Mouse (Mus musculus) activated CD4-positive, CD25-positive, alpha-beta regulatory T cell, adult 4 months (primary cell): Measurements from ENCODE around the gene Chp1. TPM values are rescaled to one million over a fixed set of nuclear protein-coding genes. Genes with fewer than 3 reads are reported as not detected.
"Not testable (repeated sequence)": the region's sequence is repeated elsewhere in the genome, so short reads cannot be mapped to it uniquely, and the experiment has no call there.

Experiments used
- ATAC-seq: one replicate; pipeline ENCODE4 v1.8.0; 2017
- polyA plus RNA-seq, 2 experiments: library from polyadenylated mRNA; unstranded; fragments of 100-300 nt; shearing (Covaris generic); gene quantifications; one replicate each; pipeline ENCODE4 v1.2.1; 2017

The Chp1 gene
- polyA plus RNA-seq: 10 to 100 TPM; 84.5 to 98.6 TPM

DNA sequence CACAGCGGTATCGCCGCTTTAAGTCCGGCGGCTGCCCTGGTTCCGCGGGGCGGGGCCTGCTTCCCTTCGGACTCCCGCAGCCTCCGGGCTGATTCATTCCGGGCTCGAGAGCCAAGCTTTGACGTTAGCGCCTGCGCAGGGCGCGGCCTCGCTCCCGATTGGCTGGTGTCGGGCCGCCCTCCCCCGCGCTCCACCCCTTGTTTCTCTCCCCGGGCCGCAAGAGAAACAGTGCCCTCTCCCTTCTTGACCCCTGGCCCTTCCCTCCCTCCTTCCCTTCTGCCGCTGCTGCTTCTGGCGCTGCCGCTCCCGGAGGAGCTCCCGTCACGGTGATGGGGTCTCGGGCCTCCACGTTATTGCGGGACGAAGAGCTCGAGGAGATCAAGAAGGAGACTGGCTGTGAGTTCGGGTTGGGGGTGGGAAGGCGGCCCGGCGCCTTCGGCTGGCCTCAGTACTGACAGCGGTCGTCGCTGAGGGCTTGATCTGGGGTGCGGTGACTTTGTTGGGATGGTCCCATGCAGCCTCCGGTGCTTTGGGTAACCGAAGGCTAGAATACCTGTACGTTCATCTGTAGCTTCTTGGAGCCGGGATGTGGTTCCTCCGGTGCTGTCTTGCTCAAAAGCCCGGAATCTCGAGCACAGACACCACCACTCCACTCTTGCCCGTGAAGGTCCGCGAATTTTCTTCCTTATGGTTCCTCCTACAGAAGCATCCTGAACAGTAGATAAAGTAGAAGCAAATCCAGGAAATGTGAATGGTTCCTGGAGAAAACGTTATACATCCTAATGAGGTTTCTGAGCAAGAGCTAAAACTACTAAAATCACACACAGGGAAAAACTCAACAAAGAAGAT lies at the start of gene Chp1, which contains the start of gene Exd1:
Gene Chp1 (plus strand): TSS at position 176 of the 849 bp plus-strand sequence.
Gene Exd1 (minus strand): TSS at position 106 of the 849 bp plus-strand sequence.
- ATAC-seq: peak; percentile 88

DNA sequence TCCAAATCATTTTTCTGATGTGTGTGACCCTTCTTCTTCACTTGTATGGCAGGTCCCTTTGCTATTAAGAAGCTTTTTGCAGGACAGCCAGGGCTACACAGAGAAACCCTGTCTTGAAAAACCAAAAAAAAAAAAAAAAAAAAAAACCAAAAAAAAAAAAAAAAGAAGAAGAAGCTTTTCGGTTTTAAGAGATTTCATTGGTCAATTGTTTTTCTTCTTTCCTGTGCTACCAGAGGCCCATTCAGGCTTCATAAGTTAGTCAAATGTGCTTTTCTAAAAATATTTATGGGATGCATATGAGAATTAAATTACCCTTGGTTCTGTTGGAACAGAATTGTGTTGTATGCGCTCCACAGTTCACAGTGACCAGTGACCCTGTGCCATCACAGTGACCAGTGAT lies 48.6 kb upstream of the Chp1 start:
- no peak for ATAC-seq

DNA sequence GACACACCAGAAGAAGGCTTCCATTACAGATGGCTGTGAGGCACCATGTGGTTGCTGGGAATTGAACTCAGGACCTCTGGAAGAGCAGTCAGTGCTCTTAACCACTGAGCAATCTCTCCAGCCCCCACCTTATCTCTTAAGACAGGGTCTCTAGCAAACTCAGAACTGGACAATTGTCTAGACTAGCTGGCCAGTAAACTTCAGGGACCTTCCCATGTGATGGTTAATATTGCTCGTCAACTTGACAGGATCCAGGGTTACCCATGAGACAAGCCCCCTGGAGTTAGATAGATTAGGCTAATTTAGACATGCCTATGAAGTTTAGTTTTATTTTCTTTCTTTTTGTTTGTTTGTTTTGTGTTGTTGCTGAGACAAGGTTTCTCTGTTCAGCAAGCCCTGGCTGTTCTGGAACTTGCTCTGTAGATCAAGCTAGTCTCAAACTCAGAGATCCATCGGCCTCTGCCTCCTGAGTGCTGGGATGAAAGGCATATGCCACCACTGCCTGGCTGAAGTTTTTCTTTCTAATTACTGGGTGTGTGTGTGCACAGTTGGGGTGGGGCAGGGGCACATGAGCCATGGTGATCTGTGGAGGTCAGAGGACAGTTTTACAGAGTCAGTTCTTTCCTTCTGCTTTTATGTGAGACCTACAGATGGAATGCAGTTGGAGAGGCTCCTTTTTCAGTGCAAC lies 46.4 kb upstream of the Chp1 start:
- ATAC-seq: no peak

DNA sequence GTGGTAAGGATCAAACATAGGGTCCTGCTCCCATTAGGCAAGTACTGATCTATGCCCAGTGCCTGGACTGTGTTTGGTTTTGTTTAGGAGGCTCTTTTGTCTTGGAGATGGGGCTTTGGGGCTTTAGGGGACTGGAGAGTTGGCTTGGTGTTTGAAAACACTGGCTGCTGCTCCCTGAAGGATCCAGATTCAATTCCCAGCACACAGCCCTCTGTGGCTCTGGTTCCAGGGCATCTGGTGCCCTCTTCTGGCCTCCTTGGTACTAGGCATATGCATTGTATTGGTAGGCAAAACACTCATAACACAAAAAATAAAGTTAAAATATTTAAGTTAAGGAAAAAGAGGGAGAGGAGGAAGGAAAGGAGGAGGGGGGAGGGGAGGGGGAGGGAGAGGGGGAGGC lies 40.4 kb upstream of the Chp1 start:
- no peak for ATAC-seq

DNA sequence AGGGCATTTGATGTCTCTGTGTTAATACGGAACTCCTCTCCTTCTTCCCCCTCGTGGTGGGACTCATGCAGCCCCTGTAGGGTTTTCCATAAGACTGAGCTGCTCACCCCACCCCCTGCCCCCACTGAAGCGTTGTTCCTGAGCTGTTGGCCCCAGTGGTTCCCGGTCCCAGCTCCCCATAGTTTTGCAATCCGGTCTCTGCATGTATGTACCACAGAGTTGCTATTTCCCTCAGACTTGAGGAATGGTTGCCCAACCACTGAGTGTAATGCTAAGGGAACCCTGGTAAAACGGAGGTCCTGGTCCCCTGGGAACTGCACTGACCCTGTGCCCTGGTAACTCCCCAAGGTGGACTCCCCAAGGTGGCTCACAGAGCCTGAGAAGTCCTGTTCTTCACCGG lies 39.0 kb upstream of the Chp1 start:
- not testable (repeated sequence) for ATAC-seq

DNA sequence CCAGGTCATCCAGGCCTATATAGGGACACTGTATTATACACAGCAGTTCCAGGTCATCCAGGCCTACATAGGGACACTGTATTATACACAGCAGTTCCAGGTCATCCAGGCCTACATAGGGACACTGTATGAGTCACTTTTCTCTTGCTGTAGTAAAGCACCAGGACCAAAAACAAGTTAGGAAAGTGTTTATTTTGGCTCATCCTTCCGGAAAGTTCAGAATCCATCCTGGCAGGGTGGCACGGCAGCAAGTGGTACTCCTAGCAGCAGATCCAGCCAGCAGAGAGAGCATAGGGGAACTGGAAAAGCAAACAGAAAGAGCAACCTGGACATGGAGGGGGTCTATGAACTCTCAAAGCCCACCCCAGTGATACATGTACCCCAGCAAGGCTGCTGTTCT lies 36.6 kb upstream of the Chp1 start:
- no peak for ATAC-seq

DNA sequence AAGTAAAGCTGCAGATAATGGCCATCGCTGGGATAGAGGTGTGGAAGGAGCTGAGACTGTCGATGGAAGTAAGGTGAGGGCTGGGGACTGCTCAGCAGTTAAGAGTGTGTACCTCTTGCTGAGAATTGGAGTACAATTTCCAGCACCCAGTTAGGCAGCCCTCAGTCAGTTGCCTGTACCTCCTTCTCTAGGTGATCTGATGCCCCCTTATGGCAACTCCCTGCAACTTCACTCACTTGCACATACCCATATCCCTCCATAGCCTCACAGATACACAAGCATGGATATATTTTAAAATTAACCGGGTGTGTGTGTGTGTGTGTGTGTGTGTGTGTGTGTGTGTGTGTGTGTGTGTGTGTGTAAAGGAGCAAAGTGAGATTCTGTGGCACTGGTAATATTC lies 35.2 kb upstream of the Chp1 start:
- no peak for ATAC-seq

DNA sequence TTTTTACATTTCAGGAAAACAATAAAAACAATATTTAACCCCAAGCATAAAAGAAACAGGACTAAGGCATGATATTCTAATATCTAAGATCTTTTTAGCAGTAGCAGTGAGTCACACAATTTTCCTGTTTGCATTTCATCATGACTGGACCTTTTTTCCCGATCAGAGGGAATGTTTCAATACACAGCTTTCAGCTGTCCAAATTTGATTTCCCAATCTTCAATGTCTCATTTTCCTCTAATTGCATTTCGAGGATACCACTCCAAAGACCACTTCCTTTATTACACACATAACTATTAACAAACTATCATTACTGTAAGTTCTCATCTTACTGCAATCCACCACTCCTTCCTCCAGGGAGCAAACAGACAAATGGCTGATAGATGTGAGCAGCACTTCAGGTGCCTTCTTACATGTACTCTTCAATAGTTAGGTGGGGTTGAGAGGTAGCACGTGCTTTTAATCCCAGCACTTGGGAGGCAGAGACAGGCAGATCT lies 33.4 kb upstream of the Chp1 start:
- ATAC-seq: no peak

DNA sequence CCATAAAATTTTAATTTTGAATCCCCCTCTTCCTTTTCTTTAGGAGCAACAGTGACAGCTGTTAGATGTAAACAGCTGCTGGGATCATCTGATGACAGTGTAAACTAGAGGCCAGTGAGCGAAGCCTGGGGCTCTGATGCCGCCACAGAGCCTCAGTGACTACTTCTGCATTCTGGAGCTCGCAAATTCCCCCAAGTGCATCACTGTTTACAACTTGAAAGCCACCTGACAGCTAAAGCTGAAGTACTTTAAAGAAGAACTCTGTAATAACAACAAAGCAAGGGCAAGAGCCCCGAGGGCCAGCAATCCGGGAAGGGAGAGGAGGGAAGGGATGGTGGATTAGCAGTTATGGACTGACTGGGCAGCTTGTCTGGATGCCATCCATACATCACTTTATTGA lies 30.7 kb upstream of the Chp1 start:
- ATAC-seq: no peak

DNA sequence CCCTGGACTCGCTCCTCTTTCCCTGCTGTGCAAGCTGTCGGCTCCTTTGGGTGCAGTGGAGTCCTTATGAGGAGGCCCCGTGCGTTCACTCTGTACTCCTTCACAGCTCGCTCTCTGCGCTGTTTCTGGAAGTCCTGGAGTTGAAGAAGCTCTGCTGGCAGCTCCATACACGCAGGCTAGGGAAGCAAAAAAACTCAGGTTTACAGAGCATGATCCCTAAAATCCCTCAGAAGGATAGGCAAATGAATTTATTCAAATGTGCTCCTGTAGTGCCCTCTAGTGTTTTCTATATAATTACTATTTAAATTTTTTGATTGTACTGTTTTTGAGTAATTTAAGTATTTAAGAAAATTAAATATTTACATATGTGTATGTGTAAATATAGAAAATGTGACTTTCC lies 26.9 kb upstream of the Chp1 start:
- no peak for ATAC-seq

DNA sequence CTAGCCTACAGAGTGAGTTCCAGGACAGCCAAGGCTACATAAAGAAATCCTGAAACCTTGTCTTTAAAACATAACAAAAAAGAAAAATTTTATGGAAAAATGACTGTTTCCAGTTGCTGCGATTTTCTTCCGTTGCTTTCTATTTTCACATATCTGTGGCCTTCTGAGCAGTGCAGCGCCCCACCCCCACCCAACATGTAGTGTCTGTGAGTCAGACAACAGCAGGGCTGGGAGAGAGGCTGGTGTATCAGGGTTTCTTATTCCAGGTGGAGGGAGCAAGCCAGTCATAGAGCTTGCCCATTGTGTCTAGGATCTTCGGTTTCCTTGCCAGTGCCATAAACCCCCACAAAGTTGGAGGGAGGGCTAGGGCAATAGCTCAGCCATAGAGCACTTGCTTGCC lies 23.7 kb upstream of the Chp1 start:
- ATAC-seq: no peak

DNA sequence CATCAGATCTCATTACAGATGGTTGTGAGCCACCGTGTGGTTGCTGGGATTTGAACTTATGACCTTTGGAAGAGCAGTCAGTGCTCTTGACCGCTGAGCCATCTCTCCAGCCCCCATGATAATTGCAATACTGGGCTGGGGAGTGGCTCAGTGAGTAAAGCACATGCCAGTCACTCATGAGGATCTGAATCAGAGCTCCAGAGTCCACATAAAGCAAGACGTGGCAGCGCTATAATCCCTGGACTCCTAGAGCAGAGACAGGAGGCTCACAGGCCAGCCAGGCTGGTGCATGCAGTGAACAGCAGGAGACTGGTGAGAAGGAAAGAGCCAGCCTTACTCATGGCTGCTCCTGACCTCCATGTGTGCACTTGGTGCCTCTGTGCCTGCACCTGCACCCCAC lies 22.1 kb upstream of the Chp1 start:
- no peak for ATAC-seq

DNA sequence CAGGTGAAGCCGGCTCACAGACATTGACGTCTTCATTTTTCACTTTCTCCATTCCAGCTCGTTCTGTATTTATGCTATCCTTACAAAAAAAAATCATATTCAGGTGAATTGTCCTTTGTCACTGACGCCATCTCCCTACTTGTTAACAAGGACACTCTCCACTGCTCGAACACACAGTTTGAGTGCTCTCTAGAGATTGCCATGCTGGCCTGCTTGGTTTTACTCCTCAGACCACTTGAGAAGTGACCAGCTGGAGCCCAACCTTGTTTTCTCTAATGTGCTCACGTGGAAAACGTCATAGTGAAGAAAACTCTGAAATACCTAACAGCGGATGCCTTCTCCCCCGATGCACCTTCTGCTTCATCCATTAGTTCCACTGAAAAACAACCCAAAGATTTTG lies 8.7 kb upstream of the Chp1 start:
- ATAC-seq: no peak

DNA sequence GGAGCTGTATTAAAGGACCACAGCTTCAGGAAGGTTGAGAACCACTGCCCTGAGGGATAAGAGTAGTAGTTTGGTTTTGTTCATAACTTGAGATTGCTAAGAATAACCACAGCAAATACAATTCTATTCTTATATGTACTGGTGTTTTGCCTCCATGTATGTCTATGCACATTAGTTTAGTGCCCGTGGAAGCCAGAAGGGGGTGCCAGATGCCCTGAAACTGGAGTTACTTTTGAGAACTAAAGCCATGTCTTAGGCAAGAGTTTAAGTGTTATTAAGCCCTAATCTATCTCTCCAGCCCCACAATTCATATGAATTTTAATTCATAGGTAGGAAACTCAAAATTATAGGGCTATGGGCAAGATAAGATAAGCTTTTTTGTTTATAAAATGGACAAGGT lies 5.4 kb upstream of the Chp1 start:
- ATAC-seq: no peak

DNA sequence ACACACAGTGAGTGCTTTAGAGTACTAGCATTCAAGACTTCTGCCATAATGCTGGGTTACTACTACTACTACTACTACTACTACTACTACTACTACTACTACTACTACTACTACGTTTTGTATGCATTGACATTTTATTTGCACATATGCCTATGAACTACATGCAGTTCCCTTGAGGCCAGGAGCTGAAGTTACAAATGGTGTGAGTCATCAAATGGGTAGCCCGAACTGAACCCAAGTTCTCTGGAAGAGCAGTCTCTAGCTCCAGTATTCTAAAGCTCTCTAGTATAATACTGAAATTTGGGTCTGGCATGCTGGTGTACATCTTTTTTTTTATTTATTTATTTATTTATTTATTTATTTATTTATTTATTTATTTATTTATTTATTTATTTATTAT lies 3.8 kb upstream of the Chp1 start:
- no peak for ATAC-seq

DNA sequence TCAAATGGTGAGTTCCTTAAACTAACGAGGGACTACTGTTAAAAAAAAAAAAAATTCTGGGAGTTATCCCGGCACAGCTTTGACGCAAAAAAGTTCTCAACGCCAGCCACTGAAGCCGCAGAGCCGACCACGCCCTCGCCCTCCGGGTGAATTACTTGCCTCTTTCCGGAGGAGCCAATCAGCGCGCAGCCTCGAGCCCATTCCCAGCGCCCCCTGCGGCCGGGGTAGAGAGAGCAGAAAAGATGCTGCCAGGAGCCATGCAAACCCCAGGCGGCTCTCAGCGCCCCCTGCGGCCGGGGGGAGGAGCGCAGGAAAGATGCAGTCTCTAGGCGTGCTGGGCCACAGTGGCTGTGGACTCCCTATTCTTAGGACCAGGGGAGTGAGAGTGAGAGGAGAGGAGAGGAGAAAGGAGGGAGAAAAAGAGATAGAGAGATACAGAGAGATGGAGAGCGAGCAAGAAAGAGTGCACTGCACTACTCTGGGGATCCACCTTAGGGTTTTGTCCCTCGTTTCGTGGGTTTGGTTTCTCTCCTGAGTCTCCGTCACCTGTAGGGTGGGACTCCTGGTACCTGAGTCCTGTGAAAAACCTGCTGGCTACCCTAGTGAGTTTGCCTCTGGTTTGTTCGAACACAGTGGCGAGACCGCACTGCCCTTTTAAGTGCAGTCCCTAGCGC lies 512 bp upstream of the Chp1 start:
- peak; percentile 81 for ATAC-seq

DNA sequence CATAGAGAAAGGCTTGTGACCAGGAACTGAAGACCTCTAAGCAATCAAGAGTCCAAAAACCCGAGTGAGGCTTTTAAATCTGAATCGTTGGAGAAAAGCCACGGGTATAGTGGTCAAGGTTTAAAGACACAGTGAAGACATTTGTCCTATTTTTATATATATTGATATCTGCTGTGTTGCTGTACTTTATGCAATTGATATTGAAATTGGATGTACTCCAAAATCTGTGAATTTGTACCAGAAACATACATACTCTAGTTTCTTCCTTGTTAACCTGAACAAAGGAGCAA lies 819 bp downstream of the Chp1 start:
- no peak for ATAC-seq

DNA sequence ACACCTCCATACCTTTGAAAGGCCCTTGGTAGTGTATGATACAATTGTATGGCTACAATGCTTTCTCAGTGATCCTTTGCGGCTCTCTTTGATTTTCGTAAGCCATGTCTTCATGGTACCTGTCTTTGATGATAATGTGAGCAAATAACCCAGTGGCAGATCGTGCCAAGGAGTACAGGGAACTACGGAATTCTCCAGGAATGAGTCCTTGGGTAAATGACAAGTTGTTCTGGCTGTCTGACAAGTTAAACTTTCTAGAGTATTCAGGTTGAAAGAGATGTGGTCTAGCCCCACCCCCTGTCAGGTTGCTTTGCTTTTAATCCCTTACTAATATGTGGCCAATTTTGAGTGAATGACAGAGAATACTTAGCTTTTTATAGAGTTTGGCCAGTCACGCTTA lies 1.2 kb downstream of the Chp1 start:
- ATAC-seq: no peak

DNA sequence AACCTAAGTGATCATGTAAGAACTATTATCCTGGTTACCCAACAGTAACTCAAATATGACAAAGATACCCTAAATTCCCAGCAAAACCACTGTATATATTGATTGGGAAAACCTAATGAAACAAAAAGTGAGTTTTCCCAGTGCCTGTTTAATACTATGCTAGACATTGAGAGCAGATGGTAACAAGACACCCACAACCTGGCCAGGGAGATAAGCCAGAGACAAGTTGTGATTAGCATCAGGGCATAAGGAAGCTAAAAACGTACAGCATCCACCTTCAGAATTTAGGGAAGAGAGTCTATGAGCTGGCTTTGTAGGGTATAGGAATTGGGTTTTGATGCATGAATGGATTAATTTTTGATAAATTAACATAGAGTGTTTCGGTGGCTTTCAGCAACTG lies 2.2 kb downstream of the Chp1 start:
- no peak for ATAC-seq

DNA sequence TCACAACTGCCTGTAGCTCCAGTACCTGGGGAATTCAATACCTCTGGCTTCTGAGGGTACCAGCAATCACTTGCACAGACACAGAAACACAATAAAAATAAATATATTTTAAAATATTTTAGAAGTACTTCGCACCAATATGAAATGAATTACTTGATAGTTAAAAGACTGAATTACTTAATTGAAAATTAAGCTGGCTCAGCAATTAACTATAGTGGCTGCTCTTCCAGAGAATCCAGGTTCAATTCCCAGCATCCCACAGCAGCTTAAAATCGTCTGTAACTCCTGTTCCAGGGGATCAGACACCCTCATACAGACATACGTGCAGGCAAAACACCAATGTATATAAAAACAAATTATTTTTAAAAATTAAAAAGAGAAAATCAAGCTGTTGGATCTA lies 10.5 kb downstream of the Chp1 start:
- no peak for ATAC-seq

DNA sequence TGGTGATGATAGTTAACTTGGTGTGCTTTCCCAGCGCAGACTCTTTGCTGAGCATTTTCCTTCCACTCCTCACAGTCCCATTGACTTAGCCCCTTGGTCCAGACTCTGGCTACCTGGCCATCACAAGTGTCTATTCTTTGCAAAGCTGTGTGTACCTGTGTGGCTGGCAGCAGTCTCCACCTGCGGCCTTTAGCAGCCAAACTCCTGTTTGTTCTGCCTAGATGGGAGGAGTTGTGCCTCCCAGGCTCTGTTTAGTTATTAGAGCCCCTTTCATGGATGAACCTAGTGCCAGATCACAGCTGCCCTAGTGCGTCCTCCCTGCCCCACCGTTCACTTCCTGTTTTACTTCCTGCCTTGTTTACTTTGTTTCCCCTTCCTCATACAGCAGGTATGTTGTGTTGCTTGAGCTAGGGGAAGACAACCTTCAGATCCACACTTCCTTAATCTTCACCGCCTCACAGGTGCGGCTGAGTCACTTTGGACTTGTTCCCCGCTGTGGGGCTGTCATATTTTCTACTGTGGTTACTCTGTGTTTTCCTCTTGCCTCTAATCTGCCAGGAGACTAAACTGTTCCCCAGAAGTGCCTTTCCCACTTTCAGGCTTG lies 11.3 kb downstream of the Chp1 start:
- peak; percentile 46 for ATAC-seq

DNA sequence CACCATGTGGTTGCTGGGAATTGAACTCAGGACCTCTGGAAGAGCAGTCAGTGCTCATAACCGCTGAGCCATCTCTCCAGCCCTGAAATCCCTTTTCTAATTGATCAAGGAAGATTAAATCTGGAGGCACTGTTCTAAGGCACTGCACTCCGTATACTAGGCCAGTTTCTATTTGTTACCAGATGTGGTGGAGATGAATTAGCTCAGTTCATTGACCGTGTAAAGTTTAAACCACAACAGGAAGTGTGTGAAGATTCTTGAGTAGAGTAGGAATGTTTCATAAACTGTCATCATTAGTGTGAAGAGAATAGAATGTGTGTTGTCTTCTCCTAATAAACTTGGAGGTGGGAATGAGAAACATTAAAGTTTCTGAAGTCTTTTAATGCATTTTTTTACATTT lies 14.3 kb downstream of the Chp1 start:
- ATAC-seq: no peak

DNA sequence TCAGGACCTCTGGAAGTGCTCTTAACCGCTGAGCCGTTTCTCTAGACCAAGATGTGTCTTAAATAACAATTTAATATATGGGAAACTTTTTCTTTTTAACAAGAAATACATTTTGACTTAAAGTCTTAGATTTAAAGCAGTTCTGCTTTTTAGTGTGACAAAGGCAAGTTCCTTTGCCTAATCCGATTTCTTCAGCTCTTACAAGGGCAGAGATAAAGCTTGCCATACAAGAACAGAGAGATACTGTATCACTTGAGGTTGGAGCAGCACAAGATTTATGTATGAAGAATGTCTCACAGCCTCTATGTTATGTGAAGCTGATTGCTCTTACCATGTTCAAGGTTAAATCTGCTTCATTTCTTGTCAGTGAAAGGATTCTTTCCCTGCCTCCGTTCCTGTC lies 17.8 kb downstream of the Chp1 start:
- no peak for ATAC-seq
